Mouse (Mus musculus) right cerebral cortex, postnatal 14 days (tissue): ENCODE measurements around the gene Gnmt.

ENCODE experiments used
- DNase-seq: peaks from one replicate; pipeline ENCODE4 v3.0.0; 2022

The Gnmt gene

DNA sequence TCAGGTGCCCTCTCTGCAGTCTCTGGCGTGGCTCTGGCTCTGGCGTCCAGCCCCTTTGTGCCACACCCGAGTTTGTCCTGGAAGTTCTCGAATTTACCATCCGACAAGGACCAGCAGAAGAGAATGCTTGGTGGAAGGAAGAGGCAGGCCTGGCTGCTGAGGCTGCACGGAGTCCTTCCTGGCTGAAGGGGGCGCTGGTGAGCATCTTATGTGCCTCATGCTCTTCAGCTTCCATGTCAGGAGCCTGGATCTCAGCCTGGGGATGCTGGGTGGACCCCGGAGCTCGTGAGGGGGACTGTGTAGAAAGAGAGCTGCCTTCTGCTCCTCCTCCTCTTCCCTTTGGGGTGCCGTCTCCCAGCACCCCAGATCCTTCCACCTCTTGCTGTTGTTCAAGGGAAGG, 7.2 kb upstream of the Gnmt start:
- DNase-seq: peak; percentile 44

DNA sequence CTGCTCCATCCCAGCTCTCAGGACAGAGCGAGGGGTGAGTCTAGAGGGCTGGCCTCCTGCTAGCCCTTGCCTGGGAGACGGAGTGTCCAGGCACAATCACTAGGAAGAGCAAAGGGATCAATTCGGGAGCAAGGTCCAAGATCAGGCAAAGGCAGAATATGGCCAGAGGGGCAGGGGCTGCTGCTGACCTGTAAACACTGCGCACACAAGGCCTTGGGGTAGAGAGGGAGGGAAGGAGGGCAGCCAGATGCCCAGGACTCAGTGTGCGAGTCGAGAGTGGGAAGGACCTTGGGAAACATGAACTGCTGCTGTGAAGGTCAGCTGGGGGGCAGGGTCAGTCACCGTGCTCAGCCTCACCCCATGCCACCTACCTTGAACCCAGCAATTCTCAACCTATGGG, 6.3 kb upstream of the Gnmt start:
- no peak for DNase-seq

DNA sequence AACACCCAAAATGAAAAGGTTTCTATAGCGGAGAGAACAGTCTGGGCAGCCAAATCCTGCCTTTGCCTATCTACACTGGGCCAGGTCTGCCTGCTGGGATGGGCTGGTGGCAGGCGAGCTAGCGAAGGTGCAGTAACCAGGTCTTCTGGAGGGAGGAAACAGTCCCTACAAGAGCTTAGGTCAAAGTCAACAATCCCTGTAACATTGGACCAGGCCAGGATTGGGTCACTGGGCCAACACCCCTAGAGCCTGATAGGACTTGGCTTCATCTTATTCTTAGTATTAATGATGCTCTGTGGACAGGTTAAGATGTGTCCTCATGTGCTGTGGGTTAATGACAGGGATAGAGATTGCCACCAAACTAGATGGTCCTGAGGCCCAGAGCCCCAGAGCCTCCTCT, 5.1 kb upstream of the Gnmt start:
- DNase-seq: no peak

DNA sequence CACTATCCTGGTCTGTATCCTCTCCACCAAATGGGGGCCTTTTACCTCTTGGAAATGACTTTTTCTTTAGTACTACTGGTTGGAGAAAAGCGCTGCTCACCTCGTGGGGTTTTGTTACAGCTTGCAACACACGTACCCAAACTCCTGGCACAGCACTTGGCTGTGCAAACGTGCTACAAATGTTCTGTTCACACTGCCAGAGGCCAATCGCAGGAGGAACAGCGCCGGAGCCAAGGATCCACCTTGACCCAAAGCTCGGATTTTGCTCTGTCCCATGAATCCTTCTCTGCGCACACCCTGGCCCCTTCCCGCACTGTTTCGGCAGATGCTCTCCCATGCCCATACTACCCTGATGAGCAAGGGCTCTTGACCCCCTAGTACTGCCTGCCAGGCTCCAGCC, 472 bp downstream of the Gnmt start:
- no peak for DNase-seq

DNA sequence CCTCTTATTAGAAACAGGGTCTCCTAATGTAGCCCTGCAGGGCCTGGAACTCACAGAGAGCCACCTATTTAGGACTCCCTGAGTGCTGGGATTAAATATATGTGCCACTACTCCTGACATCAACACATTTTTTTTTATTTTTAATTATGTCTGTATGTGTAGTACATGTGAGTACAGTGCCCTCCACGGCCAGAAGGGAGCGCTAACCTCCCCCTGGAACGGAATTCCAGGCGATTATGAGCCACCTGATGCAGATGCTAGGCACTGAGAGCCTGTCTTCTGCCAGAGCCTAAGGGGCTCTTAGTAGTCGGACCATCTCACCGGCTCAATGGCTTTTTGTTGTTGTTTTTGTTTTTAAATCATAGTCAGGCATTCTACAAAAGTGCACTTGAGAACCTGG, 947 bp downstream of the Gnmt start:
- peak; percentile 42 for DNase-seq

DNA sequence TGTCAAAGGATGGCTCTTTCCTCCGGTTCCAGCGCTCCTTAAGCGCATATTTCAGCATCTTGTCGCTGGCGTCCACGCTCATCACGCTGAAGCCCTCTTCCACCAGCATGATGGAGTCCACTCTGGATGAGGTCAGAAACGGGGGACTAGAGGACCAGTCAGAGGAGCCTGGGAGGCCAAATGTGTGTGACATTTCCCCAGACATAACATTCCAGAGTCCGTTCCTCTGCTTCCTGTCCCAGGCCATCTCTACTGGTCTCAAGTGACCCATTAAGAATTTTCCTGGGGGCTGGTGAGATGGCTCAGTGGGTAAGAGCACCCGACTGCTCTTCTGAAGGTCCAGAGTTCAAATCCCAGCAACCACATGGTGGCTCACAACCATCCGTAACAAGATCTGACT, 1.7 kb downstream of the Gnmt start:
- DNase-seq: no peak

DNA sequence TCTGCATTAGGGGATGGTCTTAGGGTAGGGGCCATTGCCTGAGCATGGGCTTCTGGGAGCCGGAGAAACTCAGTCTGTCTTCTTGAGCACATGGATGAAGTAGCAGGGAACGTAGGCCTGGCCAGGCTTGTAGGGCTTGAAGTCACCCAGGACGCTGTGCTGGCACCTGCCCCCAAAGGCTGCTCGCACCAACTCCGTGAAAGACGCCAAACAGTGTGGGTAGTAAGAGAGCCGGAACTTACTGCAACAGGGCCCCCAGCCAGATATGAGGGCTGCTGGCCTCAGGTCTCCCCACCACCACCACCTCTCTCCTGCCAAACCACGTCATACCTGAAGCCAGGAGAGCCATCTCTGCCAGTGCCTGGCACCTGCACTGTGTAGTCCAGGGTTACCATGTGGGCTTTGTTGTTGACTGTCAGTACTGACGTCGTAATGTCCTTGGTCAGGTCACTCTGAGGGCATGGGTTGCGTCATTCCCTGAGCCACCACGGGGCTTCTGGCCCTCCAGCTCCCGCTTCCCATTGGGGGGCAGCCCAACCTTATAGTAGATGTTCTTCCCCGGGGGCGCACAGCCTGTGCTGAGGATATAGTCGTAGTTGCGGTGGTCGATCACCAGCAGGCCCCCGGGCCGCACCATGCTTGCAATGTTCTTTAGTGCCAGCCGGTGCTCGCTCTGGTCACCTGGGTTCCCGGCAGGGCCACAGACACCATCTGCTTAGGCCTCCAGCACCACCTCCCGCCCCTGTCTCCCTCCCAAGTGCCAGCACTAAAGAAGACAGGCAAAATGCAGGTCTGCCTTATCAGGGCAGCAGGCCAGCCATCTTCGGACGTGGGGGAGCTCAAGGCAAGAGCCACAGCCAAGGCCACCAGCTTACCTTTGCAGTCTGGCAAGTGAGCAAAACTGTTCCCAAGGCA, 3.0 kb downstream of the Gnmt start:
- no peak for DNase-seq

DNA sequence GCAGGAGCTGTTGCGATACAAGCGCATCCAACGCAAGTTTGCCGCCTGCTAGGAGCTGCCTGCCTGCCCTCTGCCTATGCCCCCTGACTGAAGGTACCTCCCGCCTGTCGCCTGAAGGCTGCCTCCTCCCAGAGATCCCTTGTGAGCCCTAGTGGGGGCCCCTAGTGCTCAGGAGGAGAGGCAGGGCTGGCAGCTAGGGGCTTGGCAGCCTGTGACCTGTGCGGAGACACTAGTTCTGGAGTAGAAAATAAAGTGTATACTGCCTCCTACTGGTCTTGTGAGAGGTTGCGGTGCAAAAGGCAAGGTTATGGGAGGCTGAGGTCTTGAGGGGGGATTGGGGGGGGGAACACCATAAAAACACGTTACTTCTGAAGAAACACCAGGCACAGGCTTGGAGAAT, 3.7 kb downstream of the Gnmt start:
- no peak for DNase-seq

DNA sequence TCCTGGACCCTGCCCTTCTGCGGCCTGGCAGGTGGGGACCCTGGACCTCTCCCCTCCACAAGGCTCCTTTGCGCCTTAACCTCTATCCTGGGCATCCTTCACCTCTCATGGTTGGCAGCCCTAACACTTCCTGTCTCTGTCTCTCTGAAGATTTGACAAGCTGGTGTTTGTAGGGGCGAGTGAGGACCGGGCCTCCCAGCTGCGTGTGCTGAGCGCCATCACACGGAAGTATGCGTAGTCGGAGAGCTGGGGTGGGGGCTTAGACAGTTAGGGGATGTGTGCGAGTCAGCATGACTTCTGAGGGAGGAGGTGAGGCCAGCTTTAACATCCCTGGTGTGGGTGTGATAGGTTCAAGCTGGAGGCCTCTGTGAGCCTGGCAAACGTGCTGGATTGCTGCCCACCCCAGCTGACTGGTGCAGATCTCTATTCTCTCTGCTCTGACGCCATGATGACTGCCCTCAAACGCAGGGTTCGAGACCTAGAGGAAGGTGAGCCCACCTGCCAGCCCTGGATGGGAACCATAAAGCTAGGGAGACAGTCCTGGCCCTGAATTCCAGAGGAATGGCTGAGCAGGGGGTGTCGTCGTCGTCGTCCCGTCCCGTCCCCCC, 4.4 kb downstream of the Gnmt start:
- DNase-seq: no peak

DNA sequence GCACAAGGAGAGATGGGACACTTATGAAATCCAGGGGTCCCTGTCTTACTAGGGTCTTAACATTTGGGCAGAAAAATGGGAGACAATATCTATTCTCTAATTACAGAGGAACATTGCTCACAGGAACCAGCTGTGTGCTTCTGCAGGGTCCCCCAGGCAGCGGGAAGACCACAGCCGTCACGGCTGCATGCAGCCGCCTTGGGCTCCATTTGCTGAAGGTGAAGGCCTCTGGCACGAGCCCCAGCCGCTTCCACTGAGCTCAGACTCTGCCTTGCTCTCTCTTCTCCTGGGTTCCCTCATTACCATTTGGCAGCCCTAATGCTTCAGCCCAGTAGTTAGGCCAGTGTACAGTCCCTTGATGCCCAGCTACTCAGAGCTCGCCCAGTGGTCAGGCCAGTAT, 7.9 kb downstream of the Gnmt start:
- DNase-seq: no peak

DNA sequence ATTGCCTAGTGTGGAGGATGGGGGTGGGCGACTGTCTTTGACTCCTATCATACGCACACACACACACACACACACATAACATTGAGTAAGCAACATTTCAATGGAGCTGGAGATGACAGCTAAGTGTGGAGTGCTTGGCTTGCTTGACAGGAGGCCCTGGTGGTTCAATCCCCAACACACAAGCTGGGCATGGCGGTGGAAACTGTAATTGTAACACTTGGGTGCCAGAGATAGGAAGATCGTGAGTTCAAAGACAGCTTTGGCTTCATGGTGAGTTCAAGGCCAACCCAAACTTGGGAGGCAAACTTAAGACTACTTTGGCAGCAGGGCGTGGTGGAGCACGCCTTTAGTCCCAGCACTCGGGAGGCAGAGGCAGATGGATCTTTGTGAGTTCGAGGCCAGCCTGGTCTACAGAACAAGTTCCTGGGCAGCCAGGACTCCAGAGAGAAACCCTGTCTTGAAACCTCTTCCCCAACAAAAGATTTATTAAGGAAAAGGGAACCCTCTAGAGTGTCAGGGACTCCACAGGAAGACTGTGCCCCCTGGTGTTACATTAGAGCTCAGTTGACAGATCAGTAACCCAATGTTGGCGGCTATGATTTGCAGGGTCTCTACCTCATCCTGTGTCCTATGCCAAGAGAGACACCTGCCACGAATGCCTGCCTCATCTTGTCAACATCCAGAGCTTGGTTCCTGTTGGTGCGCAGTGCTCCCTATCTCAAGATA, 14.0 kb downstream of the Gnmt start:
- DNase-seq: no peak

DNA sequence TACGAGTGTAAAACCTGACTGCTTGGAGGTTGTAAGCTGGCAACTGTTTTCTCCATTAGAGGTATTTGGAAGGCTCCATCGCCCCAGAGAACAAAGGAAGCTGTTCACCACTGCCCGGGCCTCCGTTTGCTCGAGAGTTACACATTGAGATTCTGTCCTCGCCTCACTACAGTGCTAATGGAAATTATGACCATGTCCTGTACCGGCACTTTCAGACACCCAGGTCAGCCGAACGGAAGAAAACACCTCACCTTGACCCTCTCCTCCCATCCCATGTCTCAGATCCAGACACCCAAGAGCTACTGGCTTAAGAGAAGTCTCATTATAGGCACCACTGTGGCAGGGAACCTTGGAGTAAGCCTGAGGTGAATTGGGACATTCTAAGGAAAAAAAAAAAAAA, 15.1 kb downstream of the Gnmt start:
- no peak for DNase-seq

DNA sequence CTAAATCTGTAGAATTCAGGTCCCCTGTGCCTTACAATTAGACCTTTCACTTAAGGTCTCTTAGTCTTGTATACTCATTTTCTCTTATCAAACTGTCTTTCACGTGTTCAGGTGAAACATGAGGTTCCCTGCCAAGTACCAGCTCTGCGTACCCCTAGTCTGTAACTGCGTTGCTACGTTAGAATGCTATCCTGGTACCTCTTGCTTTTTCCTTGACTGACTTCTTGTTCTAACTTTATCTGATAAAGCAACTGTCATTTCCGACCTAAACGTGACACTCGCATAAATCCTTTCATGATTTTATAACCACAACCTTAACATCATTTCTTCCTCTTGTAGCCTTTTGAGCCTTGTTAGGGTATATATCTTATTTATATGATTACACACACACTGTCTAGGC, 16.5 kb downstream of the Gnmt start:
- no peak for DNase-seq

DNA sequence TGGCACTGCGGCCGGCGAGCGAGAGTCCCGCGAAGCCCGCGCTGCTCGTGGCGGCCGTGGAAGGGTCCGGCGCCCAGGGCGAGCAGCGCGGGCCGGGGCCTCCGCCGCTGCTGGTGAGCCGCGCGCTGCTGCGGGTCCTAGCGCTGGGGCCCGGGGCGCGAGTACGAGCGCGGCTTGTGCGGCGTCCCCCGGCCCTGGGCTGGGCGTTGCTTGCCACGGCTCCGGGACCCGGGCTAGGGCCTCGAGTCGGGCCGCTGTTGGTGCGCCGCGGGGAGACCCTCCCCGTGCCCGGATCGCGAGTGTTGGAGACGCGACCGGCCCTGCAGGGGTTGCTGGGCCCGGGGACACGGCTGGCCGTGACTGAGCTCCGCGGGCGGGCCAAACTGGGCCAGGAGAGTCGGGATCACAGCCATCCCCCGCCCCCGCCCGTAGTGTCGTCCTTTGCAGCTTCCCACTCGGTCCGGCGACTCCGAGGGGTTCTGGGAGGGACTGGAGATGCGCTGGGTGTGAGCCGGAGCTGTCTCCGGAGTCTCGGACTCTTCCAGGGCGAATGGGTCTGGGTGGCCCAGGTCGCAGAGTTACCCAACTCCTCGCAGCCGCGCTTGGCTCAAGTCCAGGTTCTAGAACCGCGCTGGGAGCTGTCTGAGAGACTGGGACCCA, 17.2 kb downstream of the Gnmt start:
- DNase-seq: peak; percentile 50

DNA sequence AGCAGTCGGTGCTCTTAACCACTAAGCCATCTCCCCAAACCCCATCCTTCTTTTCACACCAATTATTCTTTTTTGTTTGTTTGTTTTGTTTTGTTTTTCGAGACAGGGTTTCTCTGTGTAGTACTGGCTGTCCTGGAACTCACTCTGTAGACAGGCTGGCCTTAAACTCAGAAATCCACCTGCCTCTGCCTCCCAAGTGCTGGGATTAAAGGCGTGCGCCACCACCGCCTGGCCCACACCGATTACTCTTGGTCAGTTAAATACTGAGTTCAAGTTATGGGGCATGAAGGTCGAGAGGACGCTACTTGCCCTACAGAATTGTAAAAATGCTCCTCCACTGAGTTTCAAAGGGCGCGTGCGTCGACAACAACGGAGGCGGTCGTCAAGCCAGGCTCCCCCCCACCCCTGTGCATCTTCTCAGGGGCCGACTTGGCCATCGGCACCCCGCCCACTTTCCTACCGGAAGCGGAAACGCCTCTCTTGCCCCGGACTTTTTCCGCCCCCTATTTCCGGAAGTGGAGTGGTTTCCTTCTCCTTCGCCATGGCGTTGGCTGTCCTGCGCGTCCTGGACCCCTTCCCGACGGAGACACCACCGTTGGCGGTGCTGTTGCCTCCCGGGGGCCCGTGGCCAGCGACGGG, 17.9 kb downstream of the Gnmt start, which contains the start of gene Pex6:
Pex6 (plus strand) TSS at position 505 of the 639 bp plus-strand sequence.
- peak; percentile 95 for DNase-seq

DNA sequence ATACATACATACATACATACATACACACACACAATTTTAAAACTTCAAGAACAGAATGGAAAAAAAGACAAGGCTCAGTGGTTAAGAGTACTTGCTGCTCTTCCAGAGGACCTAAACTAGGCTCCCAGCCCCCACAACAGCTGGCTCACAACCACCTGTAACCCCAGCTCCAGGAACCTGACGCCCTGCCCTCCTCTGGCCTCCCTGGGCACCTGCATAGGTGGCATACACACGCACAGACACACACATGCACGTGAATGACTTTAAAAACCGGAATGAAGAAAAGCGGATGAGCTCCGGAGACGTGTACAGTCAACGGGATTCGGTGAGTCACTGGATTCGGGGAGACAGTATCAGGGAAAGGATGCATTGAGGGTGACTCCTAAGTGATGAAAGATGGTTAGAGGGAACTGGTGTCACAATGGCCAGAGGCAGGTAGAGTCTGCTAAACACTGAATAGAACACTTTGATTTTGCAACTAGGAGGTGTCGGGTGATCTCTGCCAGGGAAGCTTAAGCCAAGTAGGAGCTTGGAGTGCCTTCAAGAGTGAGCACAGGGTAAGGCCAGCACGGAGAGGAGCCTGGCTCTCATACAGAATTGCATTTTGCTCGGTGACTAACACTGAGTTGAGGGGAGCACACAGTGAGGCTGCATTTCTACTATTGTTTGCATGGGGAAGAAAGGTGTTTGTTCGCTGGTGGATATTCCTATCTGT, 22.4 kb downstream of the Gnmt start:
- no peak for DNase-seq

DNA sequence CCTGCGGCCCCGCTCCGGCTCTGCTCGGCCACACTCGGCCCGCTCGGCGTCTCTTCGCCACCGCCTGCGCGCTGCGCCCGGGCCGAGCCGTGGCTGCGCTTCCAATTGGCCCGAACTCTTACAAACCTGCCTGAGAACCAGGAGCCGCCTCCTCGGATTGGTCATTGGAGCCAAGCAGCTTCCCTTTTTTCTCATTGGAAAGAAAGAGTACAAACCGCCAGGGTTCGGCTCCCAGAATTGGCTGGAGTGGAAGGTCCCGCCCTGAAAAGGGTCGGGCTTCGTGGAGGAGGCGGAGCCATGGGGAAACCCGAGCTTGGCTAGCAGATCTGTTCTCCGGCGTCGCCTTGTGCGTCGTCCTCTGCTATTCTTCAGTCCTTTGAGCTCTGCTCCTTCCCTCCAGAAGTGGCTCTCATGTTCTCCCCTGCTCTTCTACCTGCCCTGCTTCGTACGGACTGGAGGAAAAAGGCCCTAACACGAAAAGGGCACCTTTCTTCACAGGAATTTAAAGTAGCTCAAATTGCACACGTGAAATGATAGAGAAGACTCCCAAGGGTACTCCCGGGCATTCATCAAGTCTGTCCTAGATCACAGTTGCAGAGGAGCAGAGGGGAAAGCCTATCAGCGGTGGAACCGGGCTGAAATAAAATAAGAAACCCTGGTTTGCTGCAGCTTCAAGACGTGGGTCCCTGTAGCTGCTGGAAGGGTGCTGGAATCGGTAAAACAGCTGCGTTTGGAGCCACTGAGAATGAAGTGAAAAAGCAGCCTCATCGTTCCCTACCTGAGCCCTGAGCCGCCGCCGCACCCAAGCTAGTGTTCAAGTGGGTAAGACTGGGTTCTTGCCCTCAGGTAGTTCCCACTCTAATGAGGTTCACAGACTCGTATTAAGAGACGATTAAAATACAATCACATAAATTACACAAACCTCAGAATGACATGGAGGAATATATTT, 23.8 kb downstream of the Gnmt start, which contains the start of gene Ppp2r5d:
Ppp2r5d (minus strand) TSS at position 225 of the 949 bp plus-strand sequence.
- peak; percentile 92 for DNase-seq

DNA sequence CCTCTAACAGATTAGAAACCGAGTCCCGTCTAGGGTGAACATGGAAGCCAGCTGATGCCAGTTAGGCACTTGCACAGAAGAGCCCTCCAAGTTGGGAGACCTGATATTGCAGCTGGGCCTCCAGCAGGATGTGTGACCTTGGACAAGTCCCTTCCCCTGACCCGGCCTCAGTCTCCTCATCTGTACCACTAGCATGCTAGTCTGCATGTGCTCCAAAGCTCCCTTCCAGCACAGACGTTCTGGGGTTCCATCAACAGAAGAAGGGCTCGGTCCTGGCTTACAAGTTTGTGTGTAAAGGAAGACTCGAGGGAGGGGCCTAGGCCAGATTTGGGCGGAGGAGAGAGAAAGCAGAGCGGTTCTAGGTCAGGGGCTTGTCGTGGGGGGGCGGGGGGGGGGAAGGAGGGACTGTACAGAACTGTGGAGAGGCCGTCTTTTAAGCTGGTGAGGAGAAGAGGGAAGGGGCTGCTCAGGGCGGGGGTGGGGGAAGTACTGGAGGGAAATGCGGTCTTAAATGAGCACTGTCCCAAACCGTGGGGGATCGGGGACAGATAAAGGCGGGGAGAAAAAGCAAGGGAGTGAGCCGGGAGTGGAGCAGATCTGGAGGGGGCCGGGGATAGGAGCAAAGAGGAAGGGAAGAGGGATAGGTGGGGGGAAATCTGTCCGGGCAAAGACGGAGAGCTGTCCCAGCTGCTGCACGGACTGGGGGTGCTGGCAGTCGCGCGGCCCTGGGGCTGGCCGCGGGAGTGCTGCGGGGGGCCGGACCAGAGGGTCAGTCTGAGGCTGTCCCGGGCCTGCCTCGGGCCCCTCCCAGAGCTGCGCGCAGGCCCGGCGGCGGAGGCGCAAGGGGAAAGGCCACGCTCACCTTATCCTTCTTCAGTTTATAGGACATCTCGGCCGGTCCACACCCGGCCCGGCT, 24.7 kb downstream of the Gnmt start:
- no peak for DNase-seq

DNA sequence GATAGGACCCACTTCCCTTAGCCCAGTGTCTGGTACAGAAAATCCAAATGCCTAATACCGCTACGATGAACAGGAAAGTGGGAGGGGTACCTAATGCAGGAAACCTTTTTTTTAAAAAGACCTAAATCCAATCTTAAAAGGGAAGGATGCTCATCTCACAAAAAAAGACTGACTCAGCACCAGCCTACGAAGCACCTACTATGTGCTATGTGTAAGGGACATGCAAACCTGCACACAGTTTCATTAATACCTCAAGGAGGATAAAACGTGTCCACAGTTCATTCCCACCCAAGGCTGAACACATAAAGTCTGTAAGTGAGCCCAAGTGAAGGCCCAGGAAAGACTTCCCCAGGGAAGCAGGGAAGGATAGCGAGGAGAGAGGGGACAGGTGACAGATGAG, 26.5 kb downstream of the Gnmt start:
- no peak for DNase-seq

DNA sequence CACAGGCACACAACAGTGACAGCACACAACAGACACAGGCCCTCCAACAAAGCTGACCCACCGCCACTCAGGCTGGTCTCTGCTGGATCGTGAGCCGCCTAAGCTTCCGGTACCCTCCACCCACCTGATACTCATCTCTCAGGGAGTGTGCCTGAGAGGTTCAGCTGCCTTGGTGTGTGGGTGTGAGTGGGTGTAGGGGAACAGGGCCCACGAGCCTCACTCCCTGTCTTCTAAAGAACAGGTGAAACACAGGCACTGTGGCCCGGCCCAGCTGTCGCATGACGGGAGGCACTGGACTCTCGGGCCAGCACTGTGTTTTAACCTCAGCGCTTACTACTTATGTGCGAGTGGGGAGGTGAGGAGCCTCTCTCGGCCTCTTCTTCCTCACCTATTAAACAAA, 26.9 kb downstream of the Gnmt start:
- DNase-seq: no peak
